Mouse (Mus musculus): ENCODE measurements around the gene Rel.

GRCm38 (mm10) chr11:23704604-23705294 lies 66.0 kb downstream of the Rel start:
- TF ChIP-seq GATA1 (IDR thresholded peaks at IDR 0.05; ENCODE audit: low read length), result no peak
- TF ChIP-seq TAL1 (IDR thresholded peaks at IDR 0.05; ENCODE audit: low read length), result no peak
